Mouse (Mus musculus) brain, embryonic 14.5 days (tissue): ENCODE data around the gene Carmil1.
A peak's percentile ranks its signal among the peaks of the same experiment; 100 is the strongest.

Source experiments
- CTCF ChIP-seq: fragments of 200-500 bp; IDR thresholded peaks from 2 replicates; pipeline ENCODE4 v1.5.1; 2012; ENCODE audit warnings: inconsistent platforms, mild to moderate bottlenecking, moderate library complexity, borderline replicate concordance; ENCODE audit not compliant: insufficient read depth, insufficient read length; ENCODE audit errors: extremely low read depth
- POLR2A ChIP-seq: fragments of 200-500 bp; IDR thresholded peaks from 2 replicates; pipeline ENCODE4 v1.6.1; 2012; ENCODE audit warnings: mild to moderate bottlenecking, inconsistent platforms, borderline replicate concordance; ENCODE audit not compliant: poor library complexity, insufficient read depth, insufficient read length, severe bottlenecking; ENCODE audit errors: extremely low read depth

- TF ChIP-seq POLR2A, result no peak
- TF ChIP-seq CTCF, result peak; percentile 35; the same call in 1 of the 2 replicates
Measured at GRCm38 (mm10) chr13:24194018-24194417, 86.6 kb downstream of the Carmil1 start.
